Mouse (Mus musculus) megakaryocyte, embryonic 14.5 days (primary cell): ENCODE measurements around the gene Hspa2. TPM values are rescaled to one million over a fixed set of nuclear protein-coding genes. Genes with fewer than 3 reads are reported as not detected.
"Not testable (repeated sequence)": the region's sequence is repeated elsewhere in the genome, so short reads cannot be mapped to it uniquely, and the experiment has no call there.

Experiments
- H3K27me3 ChIP-seq: replicated peaks from 2 replicates; pipeline ENCODE3; 2012; ENCODE audit warnings: inconsistent platforms
- H3K36me3 ChIP-seq: replicated peaks from 2 replicates; pipeline ENCODE3; 2012; ENCODE audit warnings: low read length, inconsistent platforms, mixed read lengths
- H3K4me1 ChIP-seq: 2 replicates; pipeline ENCODE4 v1.6.1; 2012; ENCODE audit warnings: inconsistent platforms
- H3K4me3 ChIP-seq: replicated peaks from 2 replicates; pipeline ENCODE3; 2012; ENCODE audit warnings: moderate library complexity, mild to moderate bottlenecking, inconsistent platforms
- H3K9me3 ChIP-seq: 2 replicates; pipeline ENCODE4 v1.6.1; 2012; ENCODE audit warnings: inconsistent platforms
- FLI1 ChIP-seq: IDR thresholded peaks from 2 replicates; pipeline ENCODE4 v1.6.1; 2012; ENCODE audit warnings: low read length, inconsistent platforms, mixed read lengths
- GATA1 ChIP-seq: IDR thresholded peaks from 3 replicates; pipeline ENCODE4 v1.6.1; 2012; ENCODE audit warnings: mixed read lengths, low read length, inconsistent platforms, borderline replicate concordance
- polyA plus RNA-seq: library from polyadenylated mRNA; stranded (reverse); fragments of >175 nt; gene quantifications from 2 replicates; pipeline ENCODE4 v1.2.3, GENCODE M21; 2012; ENCODE audit warnings: low replicate concordance; ENCODE audit not compliant: insufficient read depth

The Hspa2 gene
- polyA plus RNA-seq, 1 experiment: 5.8 TPM

GRCm38 (mm10) chr12:76427546-76427945 is 23.6 kb downstream of the Hspa2 start:
- peaks cover 10% of the 10 kb centered on the region; the same call in 1 of the 2 replicates for H3K9me3 ChIP-seq
- no peaks in the 10 kb centered on the region for H3K36me3 ChIP-seq
- 0 out of 2 replicates have a peak, but pooled peaks cover 2% of the 10 kb centered on the region for H3K4me1 ChIP-seq
- TF ChIP-seq FLI1: no peak
- no peak for TF ChIP-seq GATA1
- H3K4me3 ChIP-seq: peak overlapping the region; percentile 46
- peaks cover 21% of the 10 kb centered on the region for H3K27me3 ChIP-seq

- TF ChIP-seq FLI1 (no peak), GATA1 (no peak)
- Histone ChIP-seq H3K36me3 (no peaks in the 10 kb centered on the region), H3K4me3 (no peak overlapping the region), H3K9me3 (peaks cover 4% of the 10 kb centered on the region; the same call in 1 of the 2 replicates), H3K4me1 (peaks cover 7% of the 10 kb centered on the region; the same call in 1 of the 2 replicates), H3K27me3 (peaks cover 46% of the 10 kb centered on the region)
Observed at GRCm38 (mm10) chr12:76430879-76431406, 27.0 kb downstream of the Hspa2 start.

DNA sequence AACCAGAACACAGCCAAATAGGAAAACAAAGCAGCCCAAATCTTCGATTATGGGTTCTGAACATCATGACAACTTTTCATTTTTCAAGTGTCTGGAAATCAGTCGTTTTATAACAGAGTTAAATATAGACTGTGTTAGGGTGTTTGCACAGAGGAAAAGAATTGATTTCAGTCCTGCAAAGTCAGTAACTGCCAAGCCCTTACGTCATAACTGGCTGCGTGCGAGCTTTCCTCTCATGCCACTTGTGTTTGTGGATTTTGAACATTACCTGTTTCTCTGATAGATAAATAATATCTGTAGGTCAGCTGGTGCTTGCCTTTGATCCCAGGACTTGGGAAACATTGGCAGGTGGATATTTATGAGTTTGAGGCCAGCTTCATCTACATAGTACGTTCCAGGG is 27.5 kb downstream of the Hspa2 start:
- H3K9me3 ChIP-seq: peaks cover 4% of the 10 kb centered on the region; the same call in 1 of the 2 replicates
- peaks cover 7% of the 10 kb centered on the region; the same call in 1 of the 2 replicates for H3K4me1 ChIP-seq
- H3K36me3 ChIP-seq: no peaks in the 10 kb centered on the region
- H3K27me3 ChIP-seq: peaks cover 47% of the 10 kb centered on the region
- no peak overlapping the region for H3K4me3 ChIP-seq
- TF ChIP-seq FLI1 (no peak), GATA1 (no peak)

DNA sequence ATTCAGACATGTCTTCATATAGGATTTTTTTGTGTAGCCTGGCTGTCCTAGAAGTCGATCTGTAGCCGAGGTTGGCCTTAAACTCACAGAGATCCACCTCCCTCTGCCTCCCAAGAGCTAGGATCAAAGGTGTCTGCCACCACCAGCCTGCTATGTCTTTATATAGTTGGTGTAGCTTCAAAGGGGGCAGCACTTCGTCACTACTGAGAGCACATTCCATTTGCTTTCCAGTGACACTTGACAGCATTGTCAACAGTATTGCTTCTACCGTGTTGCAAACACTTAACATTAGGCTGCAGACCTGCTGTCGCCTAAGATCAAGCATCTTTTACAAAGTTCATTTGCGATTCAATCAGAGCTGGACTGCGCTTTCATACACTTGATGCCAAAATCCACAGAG is 30.1 kb downstream of the Hspa2 start:
- Histone ChIP-seq H3K4me3 (no peak overlapping the region), H3K27me3 (peaks cover 48% of the 10 kb centered on the region), H3K36me3 (no peaks in the 10 kb centered on the region), H3K9me3 (peaks cover 4% of the 10 kb centered on the region; the same call in 1 of the 2 replicates), H3K4me1 (peaks cover 5% of the 10 kb centered on the region; the same call in 1 of the 2 replicates)
- no peak for TF ChIP-seq GATA1
- TF ChIP-seq FLI1: no peak

DNA sequence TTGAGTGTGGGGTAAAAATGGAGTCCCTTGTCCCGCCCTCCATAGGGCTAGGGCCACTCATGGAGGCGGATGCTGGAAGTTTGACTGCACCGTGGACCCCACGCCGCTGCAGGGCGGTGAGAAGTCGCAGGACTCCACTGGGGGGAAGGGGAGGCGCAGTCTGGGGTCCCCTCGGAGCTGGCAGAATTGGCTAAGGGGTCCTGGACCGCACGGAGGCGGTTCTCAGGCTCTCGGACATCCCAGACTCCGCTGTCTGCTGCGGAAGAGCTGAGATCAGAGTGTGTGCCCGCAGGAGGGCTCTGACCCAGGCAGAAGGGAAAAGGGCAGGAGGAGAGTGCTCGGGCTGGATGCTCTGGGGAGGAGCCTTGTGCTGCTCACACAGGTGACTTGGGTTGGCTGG is 31.1 kb downstream of the Hspa2 start:
- H3K27me3 ChIP-seq: peaks cover 47% of the 10 kb centered on the region
- peaks cover 5% of the 10 kb centered on the region; the same call in 1 of the 2 replicates for H3K4me1 ChIP-seq
- TF ChIP-seq FLI1: no peak
- no peak for TF ChIP-seq GATA1
- H3K4me3 ChIP-seq: peak overlapping the region; percentile 28
- H3K36me3 ChIP-seq: no peaks in the 10 kb centered on the region
- H3K9me3 ChIP-seq: peaks cover 4% of the 10 kb centered on the region; the same call in 1 of the 2 replicates

GRCm38 (mm10) chr12:76435549-76435948 is 31.6 kb downstream of the Hspa2 start:
- H3K9me3 ChIP-seq: peaks cover 4% of the 10 kb centered on the region; the same call in 1 of the 2 replicates
- H3K4me3 ChIP-seq: no peak overlapping the region
- peaks cover 46% of the 10 kb centered on the region for H3K27me3 ChIP-seq
- peaks cover 5% of the 10 kb centered on the region; the same call in 1 of the 2 replicates for H3K4me1 ChIP-seq
- TF ChIP-seq GATA1: no peak
- TF ChIP-seq FLI1: no peak
- H3K36me3 ChIP-seq: no peaks in the 10 kb centered on the region

- not testable (repeated sequence) for H3K9me3 ChIP-seq, H3K36me3 ChIP-seq, H3K4me3 ChIP-seq
- H3K27me3 ChIP-seq: peaks cover 14% of the 10 kb centered on the region
- peaks cover 12% of the 10 kb centered on the region for H3K4me1 ChIP-seq
Observed at GRCm38 (mm10) chr12:76443488-76443887, 39.5 kb downstream of the Hspa2 start.

DNA sequence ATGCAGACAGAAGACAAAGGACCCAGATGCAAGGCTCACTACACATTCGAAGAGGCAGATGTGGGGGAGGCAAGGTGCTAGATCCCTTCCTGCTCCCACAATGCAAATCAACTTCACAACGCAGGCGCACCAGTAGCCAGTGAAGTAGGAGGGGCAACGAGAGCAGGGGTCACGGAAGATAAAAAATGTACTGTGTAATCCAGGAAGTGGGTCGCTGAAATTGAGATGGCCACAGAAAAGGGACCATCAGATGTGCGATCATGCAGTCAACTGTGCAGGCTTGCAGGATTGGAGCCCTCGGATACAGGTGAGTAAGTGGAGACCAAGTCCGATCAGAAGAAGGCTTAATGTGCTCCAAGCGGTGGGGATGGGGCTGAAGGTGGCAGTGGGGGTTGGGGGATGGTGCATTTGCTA is 40.4 kb downstream of the Hspa2 start:
- H3K4me3 ChIP-seq: no peak overlapping the region
- no peaks in the 10 kb centered on the region for H3K36me3 ChIP-seq
- H3K27me3 ChIP-seq: peaks cover 15% of the 10 kb centered on the region
- H3K9me3 ChIP-seq: no peaks in the 10 kb centered on the region
- H3K4me1 ChIP-seq: peaks cover 12% of the 10 kb centered on the region
- no peak for TF ChIP-seq GATA1

GRCm38 (mm10) chr12:76444862-76445261 is 40.9 kb downstream of the Hspa2 start:
- Histone ChIP-seq H3K4me3 (no peak overlapping the region), H3K36me3 (no peaks in the 10 kb centered on the region), H3K27me3 (peaks cover 15% of the 10 kb centered on the region), H3K4me1 (peaks cover 12% of the 10 kb centered on the region), H3K9me3 (no peaks in the 10 kb centered on the region)
- no peak for TF ChIP-seq GATA1
- TF ChIP-seq FLI1: no peak

- TF ChIP-seq GATA1 (no peak), FLI1 (no peak)
- Histone ChIP-seq H3K9me3 (no peaks in the 10 kb centered on the region), H3K4me3 (no peak overlapping the region), H3K27me3 (peaks cover 17% of the 10 kb centered on the region), H3K36me3 (no peaks in the 10 kb centered on the region), H3K4me1 (peaks cover 12% of the 10 kb centered on the region)
Observed at GRCm38 (mm10) chr12:76446201-76446600, 42.2 kb downstream of the Hspa2 start.
